Mouse (Mus musculus) spleen, postnatal 10 days (tissue): ENCODE data around the gene Cyp4f14.
A peak's percentile ranks its signal among the peaks of the same experiment; 100 is the strongest.
"Not testable (repeated sequence)": the region's sequence is repeated elsewhere in the genome, so short reads cannot be mapped to it uniquely, and the experiment has no call there.

Experiments used
- DNase-seq, 2 experiments: peaks; one replicate each; pipeline ENCODE4 v3.0.0; 2021 to 2022; ENCODE audit warnings: low spot score in 2 of 2

The Cyp4f14 gene

GRCm38 (mm10) chr17:32891239-32892180 lies 25.6 kb downstream of the Cyp4f14 start, which contains the start of gene Zfp870:
Gene Zfp870 (minus strand): TSS chr17:32891642.
- DNase-seq, result peak; percentile 55 to 71

GRCm38 (mm10) chr17:32890852-32891238 lies 26.3 kb downstream of the Cyp4f14 start:
- DNase-seq, result no peak

GRCm38 (mm10) chr17:32889611-32890010 lies 27.5 kb downstream of the Cyp4f14 start:
- DNase-seq, result no peak

- DNase-seq, result no peak
Measured at GRCm38 (mm10) chr17:32880320-32881218, 36.6 kb downstream of the Cyp4f14 start.

GRCm38 (mm10) chr17:32878773-32879172 lies 38.4 kb downstream of the Cyp4f14 start:
- no peak for DNase-seq

- DNase-seq, result no peak
Measured at GRCm38 (mm10) chr17:32877471-32878171, 39.5 kb downstream of the Cyp4f14 start.

GRCm38 (mm10) chr17:32872696-32873095 lies 44.4 kb downstream of the Cyp4f14 start:
- no peak for DNase-seq

- no peak for DNase-seq
Measured at GRCm38 (mm10) chr17:32872091-32872490, 45.1 kb downstream of the Cyp4f14 start.

GRCm38 (mm10) chr17:32871483-32871882 lies 45.7 kb downstream of the Cyp4f14 start:
- no peak for DNase-seq

- DNase-seq, result not testable (repeated sequence)
Measured at GRCm38 (mm10) chr17:32867266-32867665, 49.9 kb downstream of the Cyp4f14 start.

- DNase-seq, result not testable (repeated sequence)
Measured at GRCm38 (mm10) chr17:32856713-32857112, 60.4 kb downstream of the Cyp4f14 start.
